Mouse (Mus musculus) erythroblast, embryonic 14.5 days (primary cell): ENCODE results near the gene Fam178b. TPM values are rescaled to one million over a fixed set of nuclear protein-coding genes. Genes with fewer than 3 reads are reported as not detected.
A peak's percentile ranks its signal among the peaks of the same experiment; 100 is the strongest.

Experiments
- H3K27me3 ChIP-seq: 2 replicates; pipeline ENCODE4 v1.6.1; 2012; ENCODE audit warnings: inconsistent platforms; ENCODE audit not compliant: control insufficient read depth
- H3K36me3 ChIP-seq: 2 replicates; pipeline ENCODE4 v1.6.1; 2012; ENCODE audit warnings: mild to moderate bottlenecking, inconsistent platforms; ENCODE audit not compliant: control insufficient read depth
- H3K4me1 ChIP-seq: 2 replicates; pipeline ENCODE4 v1.6.1; 2012; ENCODE audit warnings: inconsistent platforms; ENCODE audit not compliant: control insufficient read depth
- H3K4me3 ChIP-seq: replicated peaks from 2 replicates; pipeline ENCODE3; 2012; ENCODE audit warnings: moderate library complexity, mild to moderate bottlenecking, inconsistent platforms
- H3K9me3 ChIP-seq: 2 replicates; pipeline ENCODE4 v1.6.1; 2012; ENCODE audit warnings: low read length, inconsistent platforms, mixed read lengths; ENCODE audit not compliant: control insufficient read depth
- GATA1 ChIP-seq: IDR thresholded peaks from 2 replicates; pipeline ENCODE4 v1.6.1; 2012; ENCODE audit warnings: low read length, inconsistent platforms, mixed read lengths
- TAL1 ChIP-seq: IDR thresholded peaks from 3 replicates; pipeline ENCODE4 v1.6.1; 2012; ENCODE audit warnings: low read length, inconsistent platforms, mixed read lengths
- polyA plus RNA-seq: library from polyadenylated mRNA; stranded (reverse); fragments of >175 nt; gene quantifications from 2 replicates; pipeline ENCODE4 v1.2.3, GENCODE M21; 2012

The Fam178b gene
- polyA plus RNA-seq, 1 experiment = 0.04 TPM

DNA sequence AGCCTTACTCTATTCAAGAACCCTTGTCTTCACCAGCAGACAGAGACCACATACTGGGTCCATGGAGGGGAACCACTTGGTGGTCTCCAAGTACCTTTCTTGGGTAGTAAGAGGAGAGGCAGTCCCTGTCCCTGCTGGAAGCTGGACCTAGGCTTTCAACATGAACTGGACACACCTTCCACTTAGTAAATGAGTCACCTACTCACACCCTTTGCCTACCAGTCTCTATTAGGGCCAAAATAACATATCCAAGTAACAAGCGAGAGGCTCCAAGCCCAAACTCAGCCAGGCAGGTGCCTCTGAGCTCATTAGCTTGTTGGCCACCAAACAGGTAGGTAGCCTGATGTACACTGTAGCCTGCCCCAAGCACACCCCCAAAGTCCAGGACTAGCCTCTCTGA is 25.6 kb upstream of the Fam178b start:
- no peaks in the 10 kb centered on the region; the same call in 1 of the 2 replicates for H3K27me3 ChIP-seq
- H3K4me3 ChIP-seq = peak overlapping the region; percentile 97
- TF ChIP-seq GATA1 = no peak
- no peak for TF ChIP-seq TAL1
- peaks cover 4% of the 10 kb centered on the region for H3K9me3 ChIP-seq
- peaks cover 45% of the 10 kb centered on the region for H3K4me1 ChIP-seq
- H3K36me3 ChIP-seq = peaks cover 44% of the 10 kb centered on the region

GRCm38 (mm10) chr1:36707797-36708196 is 24.8 kb upstream of the Fam178b start:
- no peaks in the 10 kb centered on the region for H3K9me3 ChIP-seq
- peaks cover 52% of the 10 kb centered on the region for H3K36me3 ChIP-seq
- no peak for TF ChIP-seq GATA1
- TF ChIP-seq TAL1 = no peak
- no peak overlapping the region for H3K4me3 ChIP-seq
- H3K4me1 ChIP-seq = peaks cover 45% of the 10 kb centered on the region
- H3K27me3 ChIP-seq = no peaks in the 10 kb centered on the region

DNA sequence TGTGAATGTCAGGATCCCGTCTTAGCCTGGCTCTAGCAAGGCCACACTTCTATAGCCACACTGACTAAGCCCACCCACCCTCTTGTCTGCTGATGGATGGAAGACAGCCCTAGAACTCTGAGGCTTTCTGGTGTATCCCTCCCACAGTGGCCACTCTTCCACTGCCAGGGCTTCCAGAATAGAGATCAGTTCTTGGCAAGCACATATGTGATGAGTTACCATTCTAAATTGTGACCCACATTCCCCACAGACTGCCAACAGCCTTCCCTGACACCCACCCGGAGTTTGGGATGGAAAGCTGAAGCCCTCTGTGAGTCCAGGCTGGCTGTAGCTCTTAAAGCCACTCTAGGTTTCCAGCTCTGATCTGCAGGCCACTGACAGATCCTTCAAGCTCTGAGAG is 24.2 kb upstream of the Fam178b start:
- Histone ChIP-seq H3K4me1 (peaks cover 45% of the 10 kb centered on the region), H3K9me3 (no peaks in the 10 kb centered on the region), H3K27me3 (no peaks in the 10 kb centered on the region), H3K36me3 (peaks cover 59% of the 10 kb centered on the region), H3K4me3 (no peak overlapping the region)
- TF ChIP-seq TAL1 = no peak
- TF ChIP-seq GATA1 = no peak

GRCm38 (mm10) chr1:36697030-36697429 is 14.0 kb upstream of the Fam178b start:
- Histone ChIP-seq H3K4me1 (peaks cover 12% of the 10 kb centered on the region), H3K9me3 (no peaks in the 10 kb centered on the region), H3K4me3 (no peak overlapping the region), H3K27me3 (no peaks in the 10 kb centered on the region), H3K36me3 (peaks cover 72% of the 10 kb centered on the region)
- TF ChIP-seq TAL1 (no peak), GATA1 (no peak)

DNA sequence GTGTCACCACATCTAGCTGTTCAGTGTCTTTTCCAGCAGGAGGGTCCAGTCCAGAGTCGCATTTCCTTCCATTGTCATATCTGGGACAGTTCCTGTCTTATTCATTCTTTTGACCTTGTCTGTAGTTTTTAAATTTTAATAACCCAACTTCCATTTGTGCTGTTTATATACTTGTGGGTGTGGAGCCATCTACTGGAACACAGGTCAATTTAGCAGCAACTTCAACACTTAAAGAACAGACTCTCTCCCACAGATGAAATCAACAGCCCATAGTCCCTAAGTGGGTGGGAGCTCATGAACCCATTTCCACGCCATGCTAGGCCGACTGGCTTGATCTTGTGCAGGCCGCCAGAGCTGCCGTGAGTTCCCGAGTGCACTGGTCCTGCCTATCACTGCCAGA is 13.4 kb upstream of the Fam178b start:
- TF ChIP-seq TAL1 (no peak), GATA1 (no peak)
- Histone ChIP-seq H3K4me3 (no peak overlapping the region), H3K27me3 (no peaks in the 10 kb centered on the region), H3K4me1 (peaks cover 17% of the 10 kb centered on the region), H3K36me3 (peaks cover 66% of the 10 kb centered on the region), H3K9me3 (no peaks in the 10 kb centered on the region)

GRCm38 (mm10) chr1:36694871-36695270 is 11.9 kb upstream of the Fam178b start:
- H3K4me1 ChIP-seq = peaks cover 26% of the 10 kb centered on the region
- no peaks in the 10 kb centered on the region for H3K9me3 ChIP-seq
- TF ChIP-seq TAL1 (no peak), GATA1 (no peak)
- peaks cover 51% of the 10 kb centered on the region for H3K36me3 ChIP-seq
- H3K27me3 ChIP-seq = no peaks in the 10 kb centered on the region
- H3K4me3 ChIP-seq = no peak overlapping the region

DNA sequence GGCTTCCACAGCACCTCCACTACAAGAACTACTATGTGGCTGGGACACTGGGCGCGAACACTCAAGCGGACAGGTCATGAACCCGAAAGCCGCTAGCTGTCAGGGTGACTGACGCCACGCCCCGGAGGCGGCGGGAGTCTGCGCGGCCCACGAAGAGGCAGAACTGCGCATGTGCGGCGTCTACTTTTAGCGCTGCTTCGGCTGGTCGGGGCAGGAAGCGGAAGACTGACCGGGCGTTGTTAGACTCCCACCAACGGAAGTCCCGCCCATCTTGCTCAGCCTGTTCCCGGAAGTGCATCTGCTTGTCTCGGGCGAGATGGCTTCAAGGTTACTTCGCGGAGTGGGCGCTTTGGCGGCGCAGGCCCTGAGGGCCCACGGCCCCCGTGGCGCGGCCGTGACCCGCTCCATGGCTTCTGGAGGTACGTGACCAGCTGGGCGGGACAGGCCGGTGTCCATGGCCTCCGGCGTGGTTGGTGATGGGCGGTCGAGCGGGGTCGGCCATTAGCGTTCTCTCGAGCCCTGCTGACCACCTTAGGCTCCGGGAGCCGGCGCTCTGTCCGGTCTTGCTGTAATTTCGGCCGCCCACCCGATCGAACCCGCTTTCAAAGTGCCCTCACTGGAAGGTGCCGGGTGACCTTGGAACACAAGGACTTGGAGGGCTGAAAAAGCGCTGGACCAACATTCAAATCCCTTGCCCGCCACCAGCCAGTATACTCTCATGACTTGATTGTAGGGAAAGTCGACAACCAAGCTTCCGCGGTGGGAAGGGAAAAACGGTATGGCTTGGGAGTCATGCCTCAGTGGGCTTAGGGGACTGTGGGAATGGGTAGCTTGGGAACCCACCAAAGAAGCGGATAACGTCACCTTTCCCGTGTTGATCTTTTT is 8.5 kb upstream of the Fam178b start, which contains the start of gene Cox5b:
Gene Cox5b (plus strand): TSS at position 179 of the 885 bp plus-strand sequence.
- H3K9me3 ChIP-seq = no peaks in the 10 kb centered on the region
- H3K27me3 ChIP-seq = no peaks in the 10 kb centered on the region
- peaks cover 32% of the 10 kb centered on the region for H3K36me3 ChIP-seq
- H3K4me1 ChIP-seq = peaks cover 24% of the 10 kb centered on the region
- TF ChIP-seq TAL1 (no peak), GATA1 (no peak)
- H3K4me3 ChIP-seq = peak within 1 kb of the TSS; percentile 73

DNA sequence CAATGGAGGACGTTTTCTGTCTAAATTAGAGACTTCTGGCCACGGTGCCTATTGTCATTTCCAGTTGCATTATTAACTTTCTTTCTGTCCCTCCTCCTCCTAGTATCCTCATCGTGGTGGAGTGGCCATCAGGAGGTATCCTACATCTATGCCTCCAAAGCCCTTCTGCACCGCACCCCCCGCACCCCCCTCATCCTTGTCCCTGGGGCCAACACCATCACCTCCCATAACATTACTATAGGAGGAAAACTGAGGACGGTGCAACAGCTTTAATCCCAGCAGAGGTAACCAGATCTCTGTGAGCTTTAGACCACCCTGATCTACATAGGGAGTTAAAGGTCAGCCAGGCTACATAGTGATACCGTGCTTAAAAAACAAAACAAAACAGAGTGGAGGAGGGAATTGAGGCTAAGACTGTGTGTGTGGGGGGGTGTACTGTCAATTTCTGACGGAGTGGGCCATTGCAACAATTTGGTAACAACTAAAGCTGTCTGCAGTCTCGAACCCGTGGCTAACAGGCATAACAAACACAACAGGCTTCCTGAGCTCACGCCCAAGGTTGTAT is 7.8 kb upstream of the Fam178b start:
- no peaks in the 10 kb centered on the region for H3K27me3 ChIP-seq
- H3K36me3 ChIP-seq = peaks cover 32% of the 10 kb centered on the region
- peaks cover 24% of the 10 kb centered on the region for H3K4me1 ChIP-seq
- H3K9me3 ChIP-seq = no peaks in the 10 kb centered on the region
- TF ChIP-seq GATA1 (no peak), TAL1 (no peak)
- peak overlapping the region; percentile 73 for H3K4me3 ChIP-seq

GRCm38 (mm10) chr1:36683810-36684467 is 956 bp upstream of the Fam178b start:
- no peaks in the 10 kb centered on the region for H3K9me3 ChIP-seq
- no peak for TF ChIP-seq TAL1
- no peak for TF ChIP-seq GATA1
- no peaks in the 10 kb centered on the region for H3K27me3 ChIP-seq
- no peaks in the 10 kb centered on the region for H3K36me3 ChIP-seq
- no peaks in the 10 kb centered on the region; the same call in 1 of the 2 replicates for H3K4me1 ChIP-seq
- no peak overlapping the region for H3K4me3 ChIP-seq
